Mouse (Mus musculus): Measurements from ENCODE around the gene Mrrf. TPM values are rescaled to one million over a fixed set of nuclear protein-coding genes. Genes with fewer than 3 reads are reported as not detected.
A peak's percentile ranks its signal among the peaks of the same experiment; 100 is the strongest.

Gene Mrrf
- polyA plus RNA-seq, 1 experiment = 54.0 TPM

GRCm38 (mm10) chr2:36217692-36218233, 81.6 kb downstream of the Mrrf start:
- TF ChIP-seq POLR2A (IDR thresholded peaks at IDR 0.05; ENCODE audit: low read depth, low read length) (no peak), CTCF (conservative IDR thresholded peaks at IDR 0.05; ENCODE audit: insufficient read depth, insufficient read length, low read depth, low read length) (no peak)
- H3K4me3 ChIP-seq (ENCODE audit: insufficient read depth, low read depth, low read length) = no peak overlapping the region

GRCm38 (mm10) chr2:36220106-36220505, 83.9 kb downstream of the Mrrf start:
- DNase-seq = no peak
- H3K27ac ChIP-seq (ENCODE audit: insufficient read depth, low read depth, low read length) = no peak overlapping the region
- no peak overlapping the region for H3K4me3 ChIP-seq (ENCODE audit: insufficient read depth, low read depth, low read length)
- no peaks in the 10 kb centered on the region for H3K27me3 ChIP-seq (replicated peaks; ENCODE audit: control insufficient read depth, insufficient read depth, low read length)
- WGBS = 93% methylated on average over 8 of the region's 8 CpGs
- no peak for TF ChIP-seq POLR2A (IDR thresholded peaks at IDR 0.05; ENCODE audit: low read depth, low read length)
- no peak for TF ChIP-seq CTCF (conservative IDR thresholded peaks at IDR 0.05; ENCODE audit: insufficient read depth, insufficient read length, low read depth, low read length)
- no peaks in the 10 kb centered on the region for H3K36me3 ChIP-seq (ENCODE audit: control insufficient read depth, insufficient read depth, low read length)
- peaks cover 13% of the 10 kb centered on the region for H3K4me1 ChIP-seq (ENCODE audit: control insufficient read depth, insufficient read depth, low read length)

More at GRCm38 (mm10) chr2:36217692-36218233, 81.6 kb downstream of the Mrrf start:
- Histone ChIP-seq H3K27me3 (replicated peaks; ENCODE audit: control insufficient read depth, insufficient read depth, low read length) (no peaks in the 10 kb centered on the region), H3K36me3 (ENCODE audit: control insufficient read depth, insufficient read depth, low read length) (no peaks in the 10 kb centered on the region), H3K27ac (ENCODE audit: insufficient read depth, low read depth, low read length) (peak overlapping the region; percentile 8; the same call in 1 of the 2 replicates), H3K4me1 (ENCODE audit: control insufficient read depth, insufficient read depth, low read length) (peaks cover 13% of the 10 kb centered on the region)
- WGBS = 38% methylated on average over 5 of the region's 5 CpGs
- DNase-seq = peak; percentile 21

- no peak for TF ChIP-seq POLR2A (IDR thresholded peaks at IDR 0.05; ENCODE audit: low read depth, low read length)
- TF ChIP-seq CTCF (conservative IDR thresholded peaks at IDR 0.05; ENCODE audit: insufficient read depth, insufficient read length, low read depth, low read length) = no peak
- WGBS = 68% methylated on average over 4 of the region's 4 CpGs
Measured at GRCm38 (mm10) chr2:36220891-36221290, 84.7 kb downstream of the Mrrf start.

GRCm38 (mm10) chr2:36222168-36222848, 86.1 kb downstream of the Mrrf start:
- Histone ChIP-seq H3K36me3 (ENCODE audit: control insufficient read depth, insufficient read depth, low read length) (no peaks in the 10 kb centered on the region), H3K4me1 (ENCODE audit: control insufficient read depth, insufficient read depth, low read length) (peaks cover 6% of the 10 kb centered on the region), H3K4me3 (ENCODE audit: insufficient read depth, low read depth, low read length) (no peak overlapping the region), H3K27me3 (replicated peaks; ENCODE audit: control insufficient read depth, insufficient read depth, low read length) (no peaks in the 10 kb centered on the region), H3K27ac (ENCODE audit: insufficient read depth, low read depth, low read length) (no peak overlapping the region)
- no peak for TF ChIP-seq POLR2A (IDR thresholded peaks at IDR 0.05; ENCODE audit: low read depth, low read length)
- TF ChIP-seq CTCF (conservative IDR thresholded peaks at IDR 0.05; ENCODE audit: insufficient read depth, insufficient read length, low read depth, low read length) = no peak
- WGBS = 72% methylated on average over 7 of the region's 7 CpGs
- no peak for DNase-seq

More at GRCm38 (mm10) chr2:36220891-36221290, 84.7 kb downstream of the Mrrf start:
- H3K4me1 ChIP-seq (ENCODE audit: control insufficient read depth, insufficient read depth, low read length) = peaks cover 13% of the 10 kb centered on the region
- DNase-seq = no peak
- H3K4me3 ChIP-seq (ENCODE audit: insufficient read depth, low read depth, low read length) = no peak overlapping the region
- H3K27ac ChIP-seq (ENCODE audit: insufficient read depth, low read depth, low read length) = no peak overlapping the region
- no peaks in the 10 kb centered on the region for H3K27me3 ChIP-seq (replicated peaks; ENCODE audit: control insufficient read depth, insufficient read depth, low read length)
- no peaks in the 10 kb centered on the region for H3K36me3 ChIP-seq (ENCODE audit: control insufficient read depth, insufficient read depth, low read length)

- Histone ChIP-seq H3K27me3 (replicated peaks; ENCODE audit: control insufficient read depth, insufficient read depth, low read length) (no peaks in the 10 kb centered on the region), H3K36me3 (ENCODE audit: control insufficient read depth, insufficient read depth, low read length) (no peaks in the 10 kb centered on the region), H3K4me3 (ENCODE audit: insufficient read depth, low read depth, low read length) (no peak overlapping the region), H3K27ac (ENCODE audit: insufficient read depth, low read depth, low read length) (no peak overlapping the region), H3K4me1 (ENCODE audit: control insufficient read depth, insufficient read depth, low read length) (no peaks in the 10 kb centered on the region)
- DNase-seq = no peak
- TF ChIP-seq POLR2A (IDR thresholded peaks at IDR 0.05; ENCODE audit: low read depth, low read length) (no peak), CTCF (conservative IDR thresholded peaks at IDR 0.05; ENCODE audit: insufficient read depth, insufficient read length, low read depth, low read length) (no peak)
Measured at GRCm38 (mm10) chr2:36223436-36223835, 87.2 kb downstream of the Mrrf start.

GRCm38 (mm10) chr2:36224153-36224552, 88.0 kb downstream of the Mrrf start:
- no peaks in the 10 kb centered on the region for H3K4me1 ChIP-seq (ENCODE audit: control insufficient read depth, insufficient read depth, low read length)
- no peaks in the 10 kb centered on the region for H3K27me3 ChIP-seq (replicated peaks; ENCODE audit: control insufficient read depth, insufficient read depth, low read length)
- DNase-seq = no peak
- no peak overlapping the region for H3K27ac ChIP-seq (ENCODE audit: insufficient read depth, low read depth, low read length)
- no peaks in the 10 kb centered on the region for H3K36me3 ChIP-seq (ENCODE audit: control insufficient read depth, insufficient read depth, low read length)
- 77% methylated on average over 7 of the region's 7 CpGs for WGBS
- TF ChIP-seq CTCF (conservative IDR thresholded peaks at IDR 0.05; ENCODE audit: insufficient read depth, insufficient read length, low read depth, low read length) (no peak), POLR2A (IDR thresholded peaks at IDR 0.05; ENCODE audit: low read depth, low read length) (no peak)
- H3K4me3 ChIP-seq (ENCODE audit: insufficient read depth, low read depth, low read length) = no peak overlapping the region

GRCm38 (mm10) chr2:36224599-36224998, 88.4 kb downstream of the Mrrf start:
- DNase-seq = no peak
- WGBS = 26% methylated on average over 2 of the region's 2 CpGs
- no peak for TF ChIP-seq POLR2A (IDR thresholded peaks at IDR 0.05; ENCODE audit: low read depth, low read length)

More at GRCm38 (mm10) chr2:36224599-36224998, 88.4 kb downstream of the Mrrf start:
- no peaks in the 10 kb centered on the region for H3K27me3 ChIP-seq (replicated peaks; ENCODE audit: control insufficient read depth, insufficient read depth, low read length)
- no peak overlapping the region for H3K4me3 ChIP-seq (ENCODE audit: insufficient read depth, low read depth, low read length)
- H3K27ac ChIP-seq (ENCODE audit: insufficient read depth, low read depth, low read length) = no peak overlapping the region
- H3K4me1 ChIP-seq (ENCODE audit: control insufficient read depth, insufficient read depth, low read length) = no peaks in the 10 kb centered on the region
- no peaks in the 10 kb centered on the region for H3K36me3 ChIP-seq (ENCODE audit: control insufficient read depth, insufficient read depth, low read length)

All from kidney, adult 2 months (tissue).